Mouse (Mus musculus): ENCODE results near the gene Fthl17e.
"Not testable (repeated sequence)": the region's sequence is repeated elsewhere in the genome, so short reads cannot be mapped to it uniquely, and the experiment has no call there.

Gene Fthl17e

GRCm38 (mm10) chrX:9033193-9033592, at the start of gene Fthl17e:
TSS of gene Fthl17e (plus strand) at chrX:9033493.
- DNase-seq (ENCODE audit: extremely low spot score, low read depth, low spot score), result not testable (repeated sequence)

GRCm38 (mm10) chrX:8986655-8987054, 46.6 kb upstream of the Fthl17e start, which contains the start of gene Fthl17d:
TSS of gene Fthl17d (minus strand) at chrX:8986755.
- DNase-seq (ENCODE audit: extremely low spot score, low read depth, low spot score), result not testable (repeated sequence)

- no peak for DNase-seq (ENCODE audit: extremely low spot score, low read depth, low spot score)
Measured at GRCm38 (mm10) chrX:9016079-9016478, 17.2 kb upstream of the Fthl17e start.

- DNase-seq (ENCODE audit: extremely low spot score, low read depth, low spot score), result no peak
Measured at GRCm38 (mm10) chrX:9019481-9019880, 13.8 kb upstream of the Fthl17e start.

- not testable (repeated sequence) for DNase-seq (ENCODE audit: extremely low spot score, low read depth, low spot score)
Measured at GRCm38 (mm10) chrX:9041611-9042010, 8.3 kb downstream of the Fthl17e start.

GRCm38 (mm10) chrX:9060952-9061351, 27.7 kb downstream of the Fthl17e start:
- not testable (repeated sequence) for DNase-seq (ENCODE audit: extremely low spot score, low read depth, low spot score)

- no peak for DNase-seq (ENCODE audit: extremely low spot score, low read depth, low spot score)
Measured at GRCm38 (mm10) chrX:9062101-9062500, 28.8 kb downstream of the Fthl17e start.

GRCm38 (mm10) chrX:9062715-9063114, 29.4 kb downstream of the Fthl17e start, which contains the start of gene Fthl17f:
TSS of gene Fthl17f (plus strand) at chrX:9063015.
- not testable (repeated sequence) for DNase-seq (ENCODE audit: extremely low spot score, low read depth, low spot score)

- not testable (repeated sequence) for DNase-seq (ENCODE audit: extremely low spot score, low read depth, low spot score)
Measured at GRCm38 (mm10) chrX:9077699-9078098, 44.4 kb downstream of the Fthl17e start.

All from hindlimb bud, embryonic 11.5 days (tissue).